Mouse (Mus musculus): ENCODE measurements around the gene Olfr173. TPM values are rescaled to one million over a fixed set of nuclear protein-coding genes. Genes with fewer than 3 reads are reported as not detected.

Gene Olfr173
- not detected in 2 replicates for polyA plus RNA-seq (2015; fragmentation: Nextera tagmentation; extraction: Ambion mirVana)

GRCm38 (mm10) chr16:58800168-58800567 lies at the start of gene Olfr173:
TSS of gene Olfr173 (minus strand) at chr16:58800268.
- no peak for DNase-seq (ENCODE audit: low spot score)

- DNase-seq (ENCODE audit: low spot score), result no peak
Observed at GRCm38 (mm10) chr16:58826732-58827319, 26.8 kb upstream of the Olfr173 start, which contains the start of gene Olfr175-ps1. TSS of gene Olfr175-ps1 (minus strand) at chr16:58826782.

GRCm38 (mm10) chr16:58763076-58763475 lies 37.0 kb downstream of the Olfr173 start, which contains the start of gene Olfr172:
TSS of gene Olfr172 (minus strand) at chr16:58763176.
- no peak for DNase-seq (ENCODE audit: low spot score)

GRCm38 (mm10) chr16:58756191-58756590 lies 43.9 kb downstream of the Olfr173 start:
- no peak for DNase-seq (ENCODE audit: low spot score)

GRCm38 (mm10) chr16:58751314-58751713 lies 48.8 kb downstream of the Olfr173 start:
- DNase-seq (ENCODE audit: low spot score), result no peak

GRCm38 (mm10) chr16:58746715-58747114 lies 53.4 kb downstream of the Olfr173 start:
- no peak for DNase-seq (ENCODE audit: low spot score)

Small RNA genes lying within 50 kb of the gene (microRNA-seq; reads per million reads assigned to microRNA genes)
- gene Gm27564 (ENCODE audit: borderline number of aligned reads), result not detected

Other genes with a start within 250 kb of the Olfr173 start
- not detected in 2 replicates for gene Gm813, start 183.3 kb downstream of the Olfr173 start, polyA plus RNA-seq (2015; fragmentation: Nextera tagmentation; extraction: Ambion mirVana)
- not detected in 2 replicates for gene E330017A01Rik, start 161.5 kb downstream of the Olfr173 start, polyA plus RNA-seq (2015; fragmentation: Nextera tagmentation; extraction: Ambion mirVana)
- 15.9 and 16.3 TPM in 2 replicates for gene Cpox, start 130.0 kb downstream of the Olfr173 start, polyA plus RNA-seq (2015; fragmentation: Nextera tagmentation; extraction: Ambion mirVana)
- gene Gpr15, start 81.2 kb downstream of the Olfr173 start, polyA plus RNA-seq (2015; fragmentation: Nextera tagmentation; extraction: Ambion mirVana), result 0.79 and 1.7 TPM in 2 replicates
- gene Cldnd1, start 72.4 kb downstream of the Olfr173 start, polyA plus RNA-seq (2015; fragmentation: Nextera tagmentation; extraction: Ambion mirVana), result 51.0 and 58.6 TPM in 2 replicates
- not detected in 2 replicates for gene Olfr172, start 37.1 kb downstream of the Olfr173 start, polyA plus RNA-seq (2015; fragmentation: Nextera tagmentation; extraction: Ambion mirVana)
- not detected in 2 replicates for gene Olfr175-ps1, start 26.5 kb upstream of the Olfr173 start, polyA plus RNA-seq (2015; fragmentation: Nextera tagmentation; extraction: Ambion mirVana)
- gene Olfr177, start 74.5 kb upstream of the Olfr173 start, polyA plus RNA-seq (2015; fragmentation: Nextera tagmentation; extraction: Ambion mirVana), result not detected in 2 replicates
- gene Olfr178, start 91.8 kb upstream of the Olfr173 start, polyA plus RNA-seq (2015; fragmentation: Nextera tagmentation; extraction: Ambion mirVana), result not detected in 2 replicates
- gene Olfr181, start 128.5 kb upstream of the Olfr173 start, polyA plus RNA-seq (2015; fragmentation: Nextera tagmentation; extraction: Ambion mirVana), result not detected in 2 replicates
- gene Olfr180, start 129.1 kb upstream of the Olfr173 start, polyA plus RNA-seq (2015; fragmentation: Nextera tagmentation; extraction: Ambion mirVana), result not detected in 2 replicates
- gene Olfr183, start 195.1 kb upstream of the Olfr173 start, polyA plus RNA-seq (2015; fragmentation: Nextera tagmentation; extraction: Ambion mirVana), result not detected in 2 replicates
- not detected in 2 replicates for gene Olfr186, start 230.0 kb upstream of the Olfr173 start, polyA plus RNA-seq (2015; fragmentation: Nextera tagmentation; extraction: Ambion mirVana)
- not detected in 2 replicates for gene Olfr187, start 239.5 kb upstream of the Olfr173 start, polyA plus RNA-seq (2015; fragmentation: Nextera tagmentation; extraction: Ambion mirVana)

Data from thymus, postnatal 0 days (tissue).